Mouse (Mus musculus) urinary bladder, postnatal 36 days (tissue): ENCODE data around the gene Abca8b.
A peak's percentile ranks its signal among the peaks of the same experiment; 100 is the strongest.
"Not testable (repeated sequence)": the region's sequence is repeated elsewhere in the genome, so short reads cannot be mapped to it uniquely, and the experiment has no call there.

ENCODE experiments used
- DNase-seq, 2 experiments: peaks; one replicate each; pipeline ENCODE4 v3.0.0; 2022; ENCODE audit warnings: low spot score in 2 of 2, mixed read lengths in 1 of 2

Gene Abca8b

GRCm38 (mm10) chr11:109916654-109917053 is 79.0 kb downstream of the Abca8b start:
- DNase-seq = no peak

DNA sequence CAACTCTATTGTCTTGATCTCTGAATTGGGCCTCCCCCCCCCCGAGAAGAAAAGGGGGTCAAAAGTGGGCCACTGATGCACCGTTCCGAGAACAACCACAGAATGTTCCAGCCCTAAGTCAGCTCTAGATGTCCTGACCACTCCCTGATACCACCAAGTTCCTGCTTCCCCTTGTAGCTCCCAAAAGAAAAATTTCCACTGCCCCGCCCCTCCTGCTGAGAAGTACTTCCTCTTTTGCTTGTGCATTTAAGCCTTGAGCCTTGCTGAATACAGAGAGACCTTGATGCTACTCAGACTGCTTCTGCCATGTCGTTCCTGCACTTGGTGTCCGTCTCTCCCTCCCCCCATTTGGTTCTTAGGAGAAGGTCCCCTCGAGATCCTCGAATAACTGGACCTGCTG is 82.5 kb downstream of the Abca8b start:
- DNase-seq = not testable (repeated sequence)

DNA sequence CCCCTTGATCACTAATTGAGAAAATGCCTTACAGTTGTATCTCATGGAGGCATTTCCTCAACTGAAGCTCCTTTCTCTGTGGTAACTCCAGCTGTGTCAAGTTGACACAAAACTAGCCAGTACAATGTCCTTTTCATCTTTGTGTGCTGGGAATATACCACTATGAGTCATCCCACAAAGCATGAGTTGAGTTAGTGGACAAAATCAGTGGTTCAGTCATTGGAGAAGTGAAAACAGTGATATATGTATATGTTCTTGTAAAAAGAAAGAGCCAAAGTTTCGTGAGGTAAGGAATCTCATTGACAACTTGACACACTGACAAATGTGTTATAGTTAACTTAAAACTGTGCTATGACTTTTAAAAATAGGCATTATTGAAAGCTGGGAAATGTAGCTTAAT is 83.5 kb downstream of the Abca8b start:
- DNase-seq = not testable (repeated sequence)

GRCm38 (mm10) chr11:109909801-109910200 is 85.8 kb downstream of the Abca8b start:
- no peak for DNase-seq

DNA sequence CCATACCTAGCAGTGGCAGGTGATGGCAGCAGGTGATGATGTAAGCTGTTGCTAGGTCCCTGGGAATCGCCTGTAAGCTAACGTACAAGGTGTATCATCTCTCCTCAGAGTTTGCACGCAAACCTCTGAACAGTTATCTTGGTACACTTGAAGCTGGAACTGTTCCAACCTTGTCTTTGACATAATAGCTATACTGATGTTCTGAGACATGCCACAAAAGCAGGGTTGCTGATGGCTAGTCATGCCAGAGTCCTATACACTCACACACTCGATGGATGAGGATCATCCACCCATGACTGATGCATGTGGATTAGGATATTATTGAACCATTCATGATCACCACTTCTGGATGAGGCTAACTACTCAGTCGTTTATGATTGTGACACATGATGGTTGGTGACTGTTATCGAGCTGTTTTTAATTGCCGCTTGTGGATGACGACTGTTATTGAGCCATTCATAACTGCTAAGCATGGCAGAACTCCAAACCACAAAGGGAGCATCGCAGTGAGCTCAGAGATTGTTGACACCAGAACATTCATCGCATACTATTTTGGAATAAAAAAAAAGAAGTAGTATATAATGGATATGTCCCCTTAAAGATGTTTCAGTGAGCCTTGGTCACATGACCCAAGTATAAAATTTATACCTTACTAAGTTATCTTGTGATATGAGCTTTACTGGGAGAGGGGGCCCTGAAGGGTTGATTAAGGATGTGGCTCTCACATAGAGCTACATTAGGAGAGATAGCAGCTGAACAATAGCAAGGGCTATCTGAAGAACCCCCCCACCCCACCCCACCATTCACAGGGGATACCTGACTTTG is 87.2 kb downstream of the Abca8b start:
- no peak for DNase-seq

- DNase-seq = no peak
Measured at GRCm38 (mm10) chr11:109907508-109907907, 88.1 kb downstream of the Abca8b start.

- no peak for DNase-seq
Measured at GRCm38 (mm10) chr11:109902616-109903598, 92.7 kb downstream of the Abca8b start.

DNA sequence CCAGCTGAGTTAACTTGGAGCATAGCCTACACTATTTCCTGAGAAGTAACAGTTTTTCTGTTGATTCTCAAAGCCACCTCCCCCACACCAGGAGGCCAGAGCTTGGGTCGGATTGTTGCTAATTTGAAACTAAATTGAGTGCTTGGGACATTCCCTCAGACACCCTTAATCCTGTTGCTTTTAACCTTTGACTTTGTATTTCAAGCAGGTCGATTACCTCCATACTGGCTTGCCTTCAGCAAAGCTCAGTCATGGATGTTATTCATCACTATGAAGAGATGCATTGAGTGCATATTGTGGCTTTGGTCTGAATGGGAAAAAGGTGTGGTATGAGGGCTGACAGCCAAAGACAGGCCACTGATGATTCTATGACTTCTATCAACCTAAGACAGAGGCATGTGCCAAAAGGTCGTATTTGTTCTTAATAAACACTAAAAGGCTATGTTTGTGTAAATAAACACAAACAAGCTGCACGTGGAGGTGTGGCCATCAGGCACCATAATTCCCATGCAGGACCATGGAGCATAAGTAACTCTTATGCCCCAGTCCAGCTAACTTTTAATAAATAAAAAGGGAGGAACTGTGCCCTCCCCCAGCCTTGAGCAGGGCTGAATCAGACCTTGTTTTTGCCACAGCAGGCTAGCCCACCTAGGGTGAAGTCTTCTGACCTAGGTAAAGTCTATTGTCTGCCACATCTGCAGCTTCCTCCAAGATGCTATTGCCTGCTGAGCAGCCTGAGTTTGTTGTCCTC is 95.0 kb downstream of the Abca8b start:
- no peak for DNase-seq

- DNase-seq = no peak
Measured at GRCm38 (mm10) chr11:109898791-109899467, 96.7 kb downstream of the Abca8b start.

DNA sequence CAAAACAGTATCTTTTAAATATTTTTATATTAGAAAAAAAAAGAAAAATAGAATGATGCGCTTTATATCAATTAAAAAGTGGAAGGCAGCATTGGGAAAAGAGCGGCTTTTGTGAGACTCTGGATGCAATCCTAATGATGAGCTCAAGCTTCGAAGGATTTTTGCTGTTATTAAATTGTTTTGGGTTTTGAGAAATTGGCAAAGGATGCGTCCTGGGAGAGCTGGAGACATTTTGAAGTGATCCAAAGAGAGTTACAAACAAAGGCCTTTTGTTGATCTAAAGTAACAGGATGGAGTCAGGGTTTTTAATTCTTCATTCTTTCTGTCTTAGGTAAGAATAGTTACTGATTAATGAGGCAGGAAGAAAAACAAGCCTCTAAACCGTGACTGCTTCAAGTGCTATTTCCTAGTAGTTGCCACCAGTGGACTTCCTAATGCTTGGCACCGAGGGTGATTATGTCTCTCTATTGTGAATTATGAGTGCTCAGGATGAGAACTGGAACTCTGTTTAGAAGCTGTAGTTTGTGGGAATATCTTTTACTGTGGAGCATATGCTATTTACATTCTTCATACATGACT is 99.6 kb downstream of the Abca8b start:
- DNase-seq = no peak

DNA sequence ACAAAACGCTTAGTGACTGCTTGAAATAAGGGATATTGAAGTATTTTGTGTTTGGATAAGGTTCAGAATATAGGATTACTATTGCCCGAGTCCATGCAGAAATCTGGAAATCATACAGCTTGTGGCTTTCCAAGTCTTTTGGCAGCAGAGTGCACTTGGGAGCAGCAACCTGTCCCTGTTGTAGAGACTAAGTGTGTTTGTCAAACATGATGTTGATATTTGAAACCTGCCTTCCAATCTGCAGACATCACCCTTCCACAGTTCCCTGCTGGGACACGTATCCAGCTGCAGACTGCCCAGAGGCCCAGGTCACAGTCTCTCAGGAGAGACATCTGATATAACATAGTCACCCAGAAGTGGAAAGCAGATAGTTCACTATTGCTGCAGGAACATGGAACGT is 100.1 kb downstream of the Abca8b start:
- no peak for DNase-seq

DNA sequence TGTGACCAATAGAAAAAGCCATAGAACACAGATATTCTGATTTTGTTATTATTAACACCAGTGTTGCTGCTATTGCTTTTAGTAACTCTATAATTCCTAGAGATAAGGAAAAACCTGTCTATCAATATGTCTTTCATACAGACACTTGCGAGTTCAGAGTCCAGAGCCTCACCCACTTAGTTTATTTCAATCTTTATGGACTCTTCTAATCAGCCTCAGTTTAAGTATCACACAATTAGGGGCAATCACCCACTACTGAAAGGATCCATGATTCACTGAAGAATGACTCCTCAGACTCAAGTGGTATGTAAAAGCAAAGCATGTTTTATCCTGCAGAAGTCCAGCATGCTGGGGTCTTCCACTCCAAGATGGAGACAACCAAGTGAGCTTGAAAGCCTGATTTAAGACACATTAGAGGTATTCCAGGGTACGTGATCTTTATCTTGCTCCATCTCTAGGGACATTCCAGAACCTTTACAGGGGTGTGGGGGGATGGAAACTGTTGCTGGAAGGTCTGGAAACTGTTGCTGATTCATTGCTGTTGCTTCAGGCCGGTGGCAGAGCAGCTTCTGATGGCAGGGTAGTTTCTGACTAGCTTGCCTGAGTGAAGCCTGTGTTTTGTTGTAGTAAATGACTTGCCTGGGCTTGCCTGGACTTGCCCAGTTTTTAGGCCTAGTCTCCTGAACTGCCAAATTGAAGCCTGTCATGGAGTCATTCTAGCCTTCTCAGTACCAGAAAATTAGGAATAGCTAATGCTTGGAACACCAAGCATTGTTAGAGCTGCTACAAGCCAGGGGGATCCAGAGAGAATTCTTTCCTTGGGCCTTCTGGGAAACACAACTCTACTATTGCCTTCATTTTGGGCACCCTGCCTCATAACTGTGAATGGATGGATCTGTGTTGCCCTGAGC is 101.5 kb downstream of the Abca8b start:
- DNase-seq = no peak

DNA sequence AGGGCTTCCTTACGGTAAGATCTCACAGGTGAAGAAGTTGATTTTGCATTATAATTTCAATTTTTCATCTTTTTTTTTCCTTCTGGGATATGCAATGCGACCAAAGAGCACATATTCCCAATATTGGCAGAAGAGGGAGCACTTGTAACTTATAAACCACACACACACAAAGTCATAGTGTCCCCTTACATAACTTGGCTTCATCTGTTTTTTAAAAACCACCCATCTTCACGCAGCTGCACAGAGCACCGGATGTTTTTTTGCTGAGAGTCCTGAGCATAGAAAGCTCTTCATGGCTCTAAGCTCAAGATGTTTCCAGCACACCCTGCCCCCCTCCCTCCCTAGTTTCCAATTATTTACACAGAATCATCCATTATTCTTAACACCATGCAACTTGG is 103.7 kb downstream of the Abca8b start:
- no peak for DNase-seq

DNA sequence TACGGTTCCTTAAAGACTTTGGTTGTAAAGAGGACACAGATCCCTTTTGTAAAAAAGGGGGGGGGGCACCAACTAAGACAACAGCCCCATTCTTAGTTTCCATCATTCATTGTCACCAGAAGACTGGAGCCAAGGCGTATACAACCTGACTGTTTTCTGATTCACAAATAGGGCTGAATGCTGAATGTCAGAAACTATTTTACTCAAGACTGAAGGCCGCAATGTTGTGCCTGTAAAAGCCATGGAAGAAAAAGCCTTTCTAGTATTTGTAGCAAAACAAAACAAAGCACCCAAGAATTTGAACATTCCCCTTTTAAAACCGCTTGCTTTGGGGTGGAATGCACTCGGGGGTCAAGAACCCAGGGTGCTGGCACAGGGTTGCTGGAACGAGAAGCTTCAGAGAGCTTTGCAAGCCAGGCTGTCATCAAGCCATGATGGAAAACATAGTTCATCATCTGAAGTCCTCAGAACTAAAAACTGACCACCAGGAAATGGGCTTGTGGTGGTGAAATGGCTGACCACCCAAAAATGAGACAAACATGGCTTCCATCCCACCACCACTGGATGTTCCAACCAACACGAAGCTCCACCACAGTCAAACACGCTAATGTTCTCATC is 104.2 kb downstream of the Abca8b start:
- DNase-seq = no peak

GRCm38 (mm10) chr11:109889595-109889994 is 106.0 kb downstream of the Abca8b start:
- no peak for DNase-seq

GRCm38 (mm10) chr11:109886757-109887156 is 108.9 kb downstream of the Abca8b start:
- no peak for DNase-seq

- no peak for DNase-seq
Measured at GRCm38 (mm10) chr11:109885521-109885920, 110.1 kb downstream of the Abca8b start.

GRCm38 (mm10) chr11:109884801-109885200 is 110.8 kb downstream of the Abca8b start:
- DNase-seq = peak in 1 of 2 experiments; percentile 62

GRCm38 (mm10) chr11:109884126-109884525 is 111.5 kb downstream of the Abca8b start:
- no peak for DNase-seq
